Mouse (Mus musculus) megakaryocyte, adult 5-6 weeks (primary cell): ENCODE results near the gene Rer1. TPM values are rescaled to one million over a fixed set of nuclear protein-coding genes. Genes with fewer than 3 reads are reported as not detected.

Source experiments
- ATAC-seq: 2 replicates; pipeline ENCODE4 v1.8.0; 2016; ENCODE audit warnings: mild to moderate bottlenecking, inconsistent platforms; ENCODE audit not compliant: poor library complexity, severe bottlenecking
- total RNA-seq, 2 experiments: library from RNA; stranded (forward) in 1 of 2; stranded (reverse) in 1 of 2; fragments of 153-499, 151-499 nt in 1 of 2; fragments of 221-1000, 200-1000 nt in 1 of 2; gene quantifications; 2 replicates each; pipeline versions ENCODE4 v1.2.3 to v1.2.4; 2015 to 2017

Rer1 gene
- total RNA-seq, 2 experiments from 2014 or later, result 130 to 141 TPM

- ATAC-seq, result 0 out of 2 replicates have a peak, but pooled peaks have one; percentile 16
These were observed 31.3 kb upstream of the Rer1 start for GRCm38 (mm10) chr4:155117396-155117978.

GRCm38 (mm10) chr4:155116607-155117006 is 30.4 kb upstream of the Rer1 start:
- ATAC-seq, result peak; percentile 81

- ATAC-seq, result no peak
These were observed 27.7 kb upstream of the Rer1 start for GRCm38 (mm10) chr4:155113766-155114410.

GRCm38 (mm10) chr4:155109471-155109870 is 23.3 kb upstream of the Rer1 start:
- no peak for ATAC-seq

GRCm38 (mm10) chr4:155107886-155108285 is 21.7 kb upstream of the Rer1 start:
- no peak for ATAC-seq

GRCm38 (mm10) chr4:155098572-155098971 is 12.4 kb upstream of the Rer1 start:
- ATAC-seq, result no peak

GRCm38 (mm10) chr4:155097452-155097851 is 11.3 kb upstream of the Rer1 start:
- ATAC-seq, result no peak

- ATAC-seq, result no peak
These were observed 9.8 kb upstream of the Rer1 start for GRCm38 (mm10) chr4:155095967-155096366.

- ATAC-seq, result peak; percentile 93
These were observed 9.2 kb upstream of the Rer1 start for GRCm38 (mm10) chr4:155095238-155095900.

GRCm38 (mm10) chr4:155094565-155094964 is 8.4 kb upstream of the Rer1 start:
- ATAC-seq, result peak; percentile 67

- ATAC-seq, result no peak
These were observed 7.4 kb upstream of the Rer1 start for GRCm38 (mm10) chr4:155093431-155094149.

GRCm38 (mm10) chr4:155092718-155093430 is 6.7 kb upstream of the Rer1 start:
- ATAC-seq, result no peak

GRCm38 (mm10) chr4:155090688-155091449 is 4.7 kb upstream of the Rer1 start:
- ATAC-seq, result no peak

GRCm38 (mm10) chr4:155090147-155090546 is 4.0 kb upstream of the Rer1 start:
- no peak for ATAC-seq

- no peak for ATAC-seq
These were observed 3.1 kb upstream of the Rer1 start for GRCm38 (mm10) chr4:155089241-155089640.

GRCm38 (mm10) chr4:155085206-155086107 is 725 bp downstream of the Rer1 start:
- ATAC-seq, result no peak; the same call in 1 of the 2 replicates

- ATAC-seq, result no peak
These were observed 1.8 kb downstream of the Rer1 start for GRCm38 (mm10) chr4:155084351-155084750.

GRCm38 (mm10) chr4:155083553-155083952 is 2.6 kb downstream of the Rer1 start:
- no peak for ATAC-seq

GRCm38 (mm10) chr4:155079666-155080065 is 6.5 kb downstream of the Rer1 start:
- no peak for ATAC-seq
